Mouse (Mus musculus) midbrain, embryonic 16.5 days (tissue): ENCODE results near the gene Ppm1a. TPM values are rescaled to one million over a fixed set of nuclear protein-coding genes. Genes with fewer than 3 reads are reported as not detected.

Experiments
- ATAC-seq: fragments of 200-750 bp; cut with Nextera tagmentation; 2 replicates; pipeline ENCODE4 v1.8.0; 2017; ENCODE audit warnings: moderate TSS enrichment
- H3K27ac ChIP-seq: fragments of 300-500 bp; sonication (generic); 2 replicates; pipeline ENCODE4 v1.5.1; 2014; ENCODE audit warnings: mild to moderate bottlenecking, low read length, mixed read lengths
- H3K27me3 ChIP-seq: fragments of 300-500 bp; sonication (generic); 2 replicates; pipeline ENCODE4 v1.6.1; 2014; ENCODE audit warnings: low read depth, low read length, mixed read lengths; ENCODE audit not compliant: control insufficient read depth, insufficient read depth
- H3K36me3 ChIP-seq: fragments of 300-500 bp; sonication (generic); 2 replicates; pipeline ENCODE4 v1.6.1; 2014; ENCODE audit warnings: mild to moderate bottlenecking, low read length, moderate library complexity, mixed read lengths; ENCODE audit not compliant: control insufficient read depth, insufficient read depth
- H3K4me1 ChIP-seq: fragments of 300-500 bp; sonication (generic); 2 replicates; pipeline ENCODE4 v1.6.1; 2014; ENCODE audit warnings: mild to moderate bottlenecking, low read length, mixed read lengths; ENCODE audit not compliant: control insufficient read depth, insufficient read depth
- H3K4me2 ChIP-seq: fragments of 300-500 bp; sonication (generic); 2 replicates; pipeline ENCODE4 v1.6.1; 2014; ENCODE audit warnings: mild to moderate bottlenecking, low read length, mixed read lengths
- H3K4me3 ChIP-seq: fragments of 300-500 bp; sonication (generic); 2 replicates; pipeline ENCODE4 v1.5.1; 2014; ENCODE audit warnings: low read depth, mild to moderate bottlenecking, low read length, moderate library complexity, mixed read lengths
- H3K9ac ChIP-seq: fragments of 300-500 bp; sonication (generic); 2 replicates; pipeline ENCODE4 v1.6.1; 2014; ENCODE audit warnings: low read depth, low read length, mixed read lengths
- H3K9me3 ChIP-seq: fragments of 300-500 bp; sonication (generic); replicated peaks from 2 replicates; pipeline ENCODE4 v1.6.1; 2014; ENCODE audit warnings: mild to moderate bottlenecking, low read length, mixed read lengths; ENCODE audit not compliant: control insufficient read depth, poor library complexity, severe bottlenecking
- WGBS: fragments of 180-500 bp; shearing (Covaris S2); extraction: QIAGEN DNeasy Blood & Tissue Kit; methylation state at CpG from one replicate; pipeline ENCODE4 v1.1.7; 2014; 5-methylcytosine and 5-hydroxymethylcytosine counted together
- polyA plus RNA-seq: library from polyadenylated mRNA; unstranded; fragments of >200 nt; fragmentation: Nextera tagmentation; extraction: Ambion mirVana; gene quantifications from 2 replicates; pipeline ENCODE4 v1.2.1, GENCODE M21; 2015

Ppm1a gene
- polyA plus RNA-seq, 1 experiment from 2014 or later = 52.3 TPM

DNA sequence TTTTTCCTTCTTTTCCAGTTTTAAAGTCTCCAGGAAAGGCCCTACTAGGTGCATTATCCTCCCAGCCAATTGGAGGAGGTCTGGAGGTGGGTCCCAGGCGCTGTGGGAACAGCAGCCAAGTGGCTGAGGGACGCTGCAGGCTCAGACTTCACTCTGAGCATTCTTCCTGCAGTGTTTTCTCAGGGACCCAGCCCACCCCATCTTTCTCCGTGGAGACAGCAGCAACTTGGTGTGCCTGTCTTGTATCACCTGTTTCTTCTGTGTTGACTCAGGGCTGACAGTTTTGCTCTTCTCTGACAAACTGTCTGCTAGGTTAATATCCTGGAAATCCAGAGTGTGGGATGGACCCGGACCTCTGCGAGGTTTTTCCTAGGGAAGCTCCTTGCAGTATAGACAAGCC, 68.4 kb downstream of the Ppm1a start:
- H3K27me3 ChIP-seq = peaks cover 16% of the 10 kb centered on the region
- WGBS = 64% methylated on average over 5 of the region's 5 CpGs

DNA sequence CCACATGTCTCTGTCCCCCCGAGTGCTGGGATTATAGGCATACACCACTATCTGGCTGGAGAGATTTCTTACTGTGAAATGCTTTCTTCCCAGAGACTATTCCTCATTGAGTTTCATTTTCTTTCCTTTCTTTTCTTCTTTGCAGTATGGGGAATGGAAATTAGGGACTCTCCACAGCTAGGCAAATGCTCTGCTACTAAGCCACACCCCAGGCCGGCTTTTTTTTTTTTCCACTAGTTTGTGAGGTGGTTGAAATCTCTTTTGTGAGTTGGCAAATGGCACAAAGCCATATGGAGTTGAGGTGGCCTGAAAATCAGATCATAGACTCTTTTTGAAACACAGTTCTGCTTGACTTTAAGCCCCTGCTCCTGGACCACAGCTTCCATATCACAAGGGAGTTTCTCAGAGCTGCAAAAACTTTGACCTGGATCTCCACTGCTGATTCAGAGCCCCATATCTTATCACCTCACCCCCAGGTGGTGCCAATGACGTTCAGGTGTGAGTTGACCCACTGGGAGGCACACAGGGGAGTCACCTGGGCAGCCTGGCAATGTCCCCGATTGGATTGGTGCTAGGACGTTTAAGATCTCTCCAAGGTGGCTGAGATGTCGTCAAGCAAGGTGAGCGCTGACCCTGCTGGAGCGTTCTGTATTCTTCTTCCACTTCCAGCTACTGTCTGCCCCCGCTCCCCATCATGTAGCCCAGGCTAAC, 71.7 kb downstream of the Ppm1a start:
- WGBS = 78% methylated on average over 9 of the region's 9 CpGs
- Histone ChIP-seq H3K27me3 (peaks cover 16% of the 10 kb centered on the region), H3K4me2 (no peak overlapping the region), H3K27ac (no peak overlapping the region), H3K9ac (no peak overlapping the region), H3K4me1 (0 out of 2 replicates have a peak, but pooled peaks cover 6% of the 10 kb centered on the region), H3K4me3 (no peak overlapping the region), H3K9me3 (no peaks in the 10 kb centered on the region), H3K36me3 (no peaks in the 10 kb centered on the region)
- ATAC-seq = no peak

More for the DNA sequence above, 68.4 kb downstream of the Ppm1a start:
- H3K27ac ChIP-seq = no peak overlapping the region
- no peak overlapping the region for H3K4me3 ChIP-seq
- no peak overlapping the region for H3K4me2 ChIP-seq
- no peaks in the 10 kb centered on the region for H3K36me3 ChIP-seq
- no peaks in the 10 kb centered on the region for H3K9me3 ChIP-seq
- ATAC-seq = no peak
- no peak overlapping the region for H3K9ac ChIP-seq
- H3K4me1 ChIP-seq = peaks cover 5% of the 10 kb centered on the region; the same call in 1 of the 2 replicates

DNA sequence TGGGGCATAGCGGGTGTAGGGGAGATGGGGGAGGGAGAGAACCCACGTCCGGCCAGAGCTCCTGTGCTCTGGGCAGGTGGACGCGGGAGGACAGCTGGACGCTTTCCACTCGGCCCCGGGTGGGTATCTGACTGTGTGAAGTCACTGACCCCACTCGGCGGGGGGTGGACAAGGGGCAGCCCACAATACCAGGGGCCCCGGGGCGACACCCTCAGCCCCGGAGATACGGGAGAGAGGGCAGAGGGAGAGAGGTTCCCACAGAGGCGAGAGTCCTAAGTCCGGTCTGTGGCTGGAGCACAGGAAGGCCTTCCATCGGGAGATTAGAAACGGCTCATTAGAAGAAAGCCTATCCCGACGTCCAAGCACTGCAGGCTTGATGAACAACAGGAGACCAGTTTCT, 72.5 kb downstream of the Ppm1a start:
- peaks cover 19% of the 10 kb centered on the region for H3K27me3 ChIP-seq
- 0 out of 2 replicates have a peak, but pooled peaks cover 6% of the 10 kb centered on the region for H3K4me1 ChIP-seq
- H3K9ac ChIP-seq = no peak overlapping the region
- WGBS = 54% methylated on average over 20 of the region's 20 CpGs
- no peak overlapping the region for H3K4me2 ChIP-seq
- H3K36me3 ChIP-seq = no peaks in the 10 kb centered on the region
- no peaks in the 10 kb centered on the region for H3K9me3 ChIP-seq
- no peak overlapping the region for H3K4me3 ChIP-seq
- no peak; the same call in 1 of the 2 replicates for ATAC-seq
- H3K27ac ChIP-seq = no peak overlapping the region

DNA sequence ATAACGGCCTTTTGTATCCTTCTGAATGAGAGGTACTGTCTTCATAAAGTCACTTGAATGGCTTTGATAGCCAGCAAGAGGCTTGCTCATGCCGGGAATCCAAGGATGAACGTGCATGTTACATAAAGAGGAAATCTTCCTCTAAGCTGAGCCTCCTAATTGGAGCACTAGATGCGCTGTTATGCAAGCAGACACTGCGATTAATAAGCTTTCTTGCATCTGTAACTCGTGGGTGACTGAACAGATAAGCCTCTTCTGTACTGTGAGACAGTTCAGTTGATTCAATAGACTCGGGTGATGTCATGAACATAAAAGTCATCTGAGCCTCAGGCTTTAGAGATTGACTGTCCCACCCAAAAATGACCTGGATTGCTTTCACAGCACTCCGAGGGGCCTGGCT, 73.1 kb downstream of the Ppm1a start:
- no peak overlapping the region for H3K4me3 ChIP-seq
- H3K4me2 ChIP-seq = no peak overlapping the region
- H3K27me3 ChIP-seq = peaks cover 24% of the 10 kb centered on the region
- H3K9me3 ChIP-seq = no peaks in the 10 kb centered on the region
- H3K36me3 ChIP-seq = no peaks in the 10 kb centered on the region
- no peak overlapping the region for H3K9ac ChIP-seq
- no peak for ATAC-seq
- WGBS = 42% methylated on average over 8 of the region's 8 CpGs
- H3K4me1 ChIP-seq = 0 out of 2 replicates have a peak, but pooled peaks cover 6% of the 10 kb centered on the region
- no peak overlapping the region for H3K27ac ChIP-seq

DNA sequence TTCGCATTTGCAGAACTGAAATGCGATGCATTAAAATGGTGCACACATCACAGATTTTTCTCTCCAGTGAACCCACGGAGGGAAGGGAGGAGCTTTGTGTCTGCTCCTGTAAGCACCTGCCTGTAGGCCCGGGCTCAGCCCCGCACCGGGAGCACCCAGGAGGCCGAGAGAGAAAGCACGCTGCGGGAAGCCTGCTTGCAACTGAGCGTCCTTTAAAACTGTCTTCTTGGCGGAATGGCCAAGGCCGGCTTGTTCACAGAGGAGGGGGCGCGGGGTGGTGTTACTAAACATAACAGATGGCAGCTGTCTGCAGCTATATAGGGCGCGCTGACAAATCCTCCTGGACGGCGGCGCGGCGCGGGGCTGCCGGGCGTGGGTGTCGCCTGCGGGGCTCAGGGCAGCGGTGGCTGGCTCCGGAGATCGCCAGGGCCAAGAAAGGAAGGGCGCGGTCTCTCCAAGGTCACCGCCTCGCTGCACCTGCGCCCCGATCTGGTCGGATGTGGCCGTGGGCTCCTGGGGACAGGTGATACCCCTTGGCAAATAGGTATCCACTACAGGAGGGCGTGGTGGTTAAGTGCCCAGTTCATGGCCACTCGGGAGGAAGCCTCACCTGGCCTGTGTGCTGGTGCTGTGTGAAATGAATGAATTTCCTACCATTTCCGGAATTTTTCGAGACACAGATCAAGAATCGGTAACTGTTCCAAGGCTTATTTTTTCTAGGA, 74.6 kb downstream of the Ppm1a start:
- 7% methylated on average over 42 of the region's 42 CpGs for WGBS
- H3K9ac ChIP-seq = peak overlapping the region; percentile 70
- ATAC-seq = peak; percentile 83

DNA sequence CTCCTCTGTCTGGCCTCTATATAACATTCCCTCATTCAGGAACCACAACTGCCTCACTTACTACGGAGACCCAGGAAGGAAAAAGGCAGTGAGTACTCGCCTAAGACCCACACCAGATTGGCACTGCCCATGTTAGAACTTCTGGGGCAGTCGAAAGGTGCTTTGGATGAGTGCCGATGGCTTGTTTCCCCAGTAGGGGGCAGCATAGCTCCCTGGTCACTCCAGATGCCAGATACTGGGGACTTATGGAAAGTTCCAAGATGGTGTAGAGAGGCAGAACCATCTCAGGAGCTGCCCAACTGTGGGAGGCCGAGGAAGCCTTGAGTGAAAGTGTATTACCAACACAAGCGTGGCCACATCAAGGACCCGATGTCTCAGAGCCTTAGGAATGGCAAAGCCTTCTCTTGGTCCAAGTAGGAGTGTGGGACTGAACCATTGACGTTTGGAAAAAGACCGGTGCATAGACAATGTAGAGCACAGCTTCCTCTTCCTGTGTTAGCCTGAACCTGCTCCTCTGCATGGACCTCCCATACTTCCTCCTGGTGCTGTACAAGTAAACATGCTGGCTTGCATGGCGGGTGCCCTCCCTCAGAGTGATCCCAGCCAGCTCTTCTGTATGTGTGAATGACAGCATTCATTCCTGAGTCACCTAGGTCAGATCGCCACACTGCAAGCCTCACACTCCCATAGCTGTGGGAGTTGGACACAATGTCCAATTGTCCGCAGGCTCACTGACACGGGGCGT, 77.7 kb downstream of the Ppm1a start:
- Histone ChIP-seq H3K9ac (no peak overlapping the region), H3K4me3 (no peak overlapping the region), H3K27me3 (peaks cover 22% of the 10 kb centered on the region), H3K27ac (no peak overlapping the region), H3K36me3 (no peaks in the 10 kb centered on the region), H3K9me3 (no peaks in the 10 kb centered on the region), H3K4me1 (0 out of 2 replicates have a peak, but pooled peaks cover 6% of the 10 kb centered on the region), H3K4me2 (no peak overlapping the region)
- WGBS = 72% methylated on average over 14 of the region's 14 CpGs
- no peak for ATAC-seq

More for the DNA sequence above, 74.6 kb downstream of the Ppm1a start:
- H3K27ac ChIP-seq = peak overlapping the region; percentile 67
- H3K4me1 ChIP-seq = 0 out of 2 replicates have a peak, but pooled peaks cover 6% of the 10 kb centered on the region
- peak overlapping the region; percentile 42 for H3K4me3 ChIP-seq
- H3K4me2 ChIP-seq = peak overlapping the region; percentile 67
- H3K27me3 ChIP-seq = peaks cover 28% of the 10 kb centered on the region
- no peaks in the 10 kb centered on the region for H3K9me3 ChIP-seq
- H3K36me3 ChIP-seq = no peaks in the 10 kb centered on the region

DNA sequence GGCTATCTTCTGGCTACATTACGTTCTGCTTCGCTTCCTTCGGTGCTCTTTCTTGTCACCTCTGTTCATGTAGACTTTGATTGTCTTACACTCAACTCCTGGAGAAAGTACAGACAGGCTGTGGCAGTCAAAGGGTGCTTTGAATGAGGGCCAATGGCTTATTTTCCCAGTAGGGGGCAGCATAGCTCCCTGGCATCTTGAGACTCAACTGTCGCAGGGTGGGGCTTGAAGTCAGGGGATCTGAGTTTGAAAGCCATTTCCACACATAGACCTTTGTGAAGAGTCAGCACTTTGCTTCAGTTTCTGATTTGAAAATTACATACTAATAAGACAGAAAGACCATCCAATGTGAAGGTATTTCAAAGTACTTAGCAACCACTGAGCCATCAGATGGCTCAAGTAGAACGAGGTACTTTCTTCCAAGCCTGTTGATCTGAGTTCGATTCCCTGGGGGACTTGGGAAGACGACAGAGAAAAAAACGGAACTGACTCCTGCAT, 78.3 kb downstream of the Ppm1a start:
- H3K4me2 ChIP-seq = no peak overlapping the region
- 83% methylated on average over 8 of the region's 8 CpGs for WGBS
- H3K27me3 ChIP-seq = peaks cover 16% of the 10 kb centered on the region
- H3K27ac ChIP-seq = no peak overlapping the region
- no peak for ATAC-seq
- H3K4me1 ChIP-seq = 0 out of 2 replicates have a peak, but pooled peaks cover 6% of the 10 kb centered on the region
- no peaks in the 10 kb centered on the region for H3K36me3 ChIP-seq
- H3K4me3 ChIP-seq = no peak overlapping the region
- H3K9ac ChIP-seq = no peak overlapping the region
- no peaks in the 10 kb centered on the region for H3K9me3 ChIP-seq

DNA sequence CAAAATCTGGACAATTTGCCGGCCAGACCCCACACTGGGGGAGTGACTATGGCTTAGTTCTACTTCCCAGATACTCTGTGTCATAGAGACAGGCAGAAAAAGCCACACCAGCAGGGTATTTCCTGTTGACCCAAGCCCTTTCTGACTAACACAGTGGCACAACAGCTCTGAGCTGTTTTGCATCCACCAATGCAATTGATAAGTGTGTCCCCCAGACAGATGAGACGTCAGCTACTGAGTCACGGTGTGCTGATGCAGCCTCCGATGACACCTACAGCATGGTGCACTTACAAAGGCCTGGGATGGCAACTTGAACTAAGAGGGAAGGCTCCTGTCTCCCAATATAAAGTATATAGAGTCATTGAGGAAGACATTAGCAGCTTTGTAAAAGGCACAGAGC, 80.0 kb downstream of the Ppm1a start:
- Histone ChIP-seq H3K9me3 (no peaks in the 10 kb centered on the region), H3K4me1 (no peaks in the 10 kb centered on the region), H3K9ac (no peak overlapping the region), H3K36me3 (no peaks in the 10 kb centered on the region), H3K27me3 (peaks cover 15% of the 10 kb centered on the region), H3K4me2 (no peak overlapping the region), H3K27ac (no peak overlapping the region), H3K4me3 (no peak overlapping the region)
- no peak for ATAC-seq
- 76% methylated on average over 4 of the region's 4 CpGs for WGBS
